Mouse (Mus musculus) activated CD4-positive, CD25-positive, alpha-beta regulatory T cell, adult 4 months (primary cell): ENCODE data around the gene Emg1. TPM values are rescaled to one million over a fixed set of nuclear protein-coding genes. Genes with fewer than 3 reads are reported as not detected.
A peak's percentile ranks its signal among the peaks of the same experiment; 100 is the strongest.

Experiments used
- ATAC-seq: one replicate; pipeline ENCODE4 v1.8.0; 2017
- polyA plus RNA-seq, 2 experiments: library from polyadenylated mRNA; unstranded; fragments of 100-300 nt; shearing (Covaris generic); gene quantifications; one replicate each; pipeline ENCODE4 v1.2.1; 2017

Gene Emg1
- polyA plus RNA-seq, 2 experiments from 2014 or later: 401 to 440 TPM

GRCm38 (mm10) chr6:124740888-124741761, 29.1 kb upstream of the Emg1 start, which contains the start of gene Grcc10:
Grcc10 (minus strand) TSS chr6:124741374.
- peak; percentile 82 for ATAC-seq

GRCm38 (mm10) chr6:124740211-124740887, 28.4 kb upstream of the Emg1 start:
- peak; percentile 9 for ATAC-seq

GRCm38 (mm10) chr6:124739231-124739796, 27.3 kb upstream of the Emg1 start:
- ATAC-seq: no peak

GRCm38 (mm10) chr6:124738511-124739023, 26.6 kb upstream of the Emg1 start, which contains the start of gene Ptpn6:
Ptpn6 (minus strand) TSS chr6:124738714.
- no peak for ATAC-seq

GRCm38 (mm10) chr6:124737040-124737439, 25.1 kb upstream of the Emg1 start:
- ATAC-seq: no peak

- no peak for ATAC-seq
These were observed 22.4 kb upstream of the Emg1 start for GRCm38 (mm10) chr6:124734417-124734816.

GRCm38 (mm10) chr6:124732476-124733370, 20.7 kb upstream of the Emg1 start:
- ATAC-seq: peak; percentile 80

GRCm38 (mm10) chr6:124731038-124731437, 19.1 kb upstream of the Emg1 start:
- no peak for ATAC-seq

- ATAC-seq: peak; percentile 36
These were observed 18.1 kb upstream of the Emg1 start for GRCm38 (mm10) chr6:124729850-124730705.

GRCm38 (mm10) chr6:124728621-124729020, 16.6 kb upstream of the Emg1 start:
- ATAC-seq: no peak

- ATAC-seq: no peak
These were observed 12.5 kb upstream of the Emg1 start for GRCm38 (mm10) chr6:124724472-124724871.

GRCm38 (mm10) chr6:124723541-124723940, 11.6 kb upstream of the Emg1 start:
- ATAC-seq: peak; percentile 72

GRCm38 (mm10) chr6:124722876-124723473, 11.0 kb upstream of the Emg1 start:
- ATAC-seq: peak; percentile 30

GRCm38 (mm10) chr6:124720904-124721303, 8.9 kb upstream of the Emg1 start:
- ATAC-seq: peak; percentile 19

- ATAC-seq: no peak
These were observed 7.5 kb upstream of the Emg1 start for GRCm38 (mm10) chr6:124719354-124719978.

- ATAC-seq: no peak
These were observed 6.7 kb upstream of the Emg1 start for GRCm38 (mm10) chr6:124718703-124719102.

GRCm38 (mm10) chr6:124717968-124718367, 6.0 kb upstream of the Emg1 start:
- ATAC-seq: no peak

GRCm38 (mm10) chr6:124716864-124717490, 5.0 kb upstream of the Emg1 start:
- no peak for ATAC-seq

GRCm38 (mm10) chr6:124712918-124713317, 940 bp upstream of the Emg1 start:
- ATAC-seq: no peak
